Mouse (Mus musculus) midbrain, embryonic 16.5 days (tissue): ENCODE data around the gene Atp5b. TPM values are rescaled to one million over a fixed set of nuclear protein-coding genes. Genes with fewer than 3 reads are reported as not detected.

Experiments
- ATAC-seq: fragments of 200-750 bp; cut with Nextera tagmentation; 2 replicates; pipeline ENCODE4 v1.8.0; 2017; ENCODE audit warnings: moderate TSS enrichment
- H3K27ac ChIP-seq: fragments of 300-500 bp; sonication (generic); 2 replicates; pipeline ENCODE4 v1.5.1; 2014; ENCODE audit warnings: mild to moderate bottlenecking, low read length, mixed read lengths
- H3K27me3 ChIP-seq: fragments of 300-500 bp; sonication (generic); 2 replicates; pipeline ENCODE4 v1.6.1; 2014; ENCODE audit warnings: low read depth, low read length, mixed read lengths; ENCODE audit not compliant: control insufficient read depth, insufficient read depth
- H3K36me3 ChIP-seq: fragments of 300-500 bp; sonication (generic); 2 replicates; pipeline ENCODE4 v1.6.1; 2014; ENCODE audit warnings: mild to moderate bottlenecking, low read length, moderate library complexity, mixed read lengths; ENCODE audit not compliant: control insufficient read depth, insufficient read depth
- H3K4me1 ChIP-seq: fragments of 300-500 bp; sonication (generic); 2 replicates; pipeline ENCODE4 v1.6.1; 2014; ENCODE audit warnings: mild to moderate bottlenecking, low read length, mixed read lengths; ENCODE audit not compliant: control insufficient read depth, insufficient read depth
- H3K4me2 ChIP-seq: fragments of 300-500 bp; sonication (generic); 2 replicates; pipeline ENCODE4 v1.6.1; 2014; ENCODE audit warnings: mild to moderate bottlenecking, low read length, mixed read lengths
- H3K4me3 ChIP-seq: fragments of 300-500 bp; sonication (generic); 2 replicates; pipeline ENCODE4 v1.5.1; 2014; ENCODE audit warnings: low read depth, mild to moderate bottlenecking, low read length, moderate library complexity, mixed read lengths
- H3K9ac ChIP-seq: fragments of 300-500 bp; sonication (generic); 2 replicates; pipeline ENCODE4 v1.6.1; 2014; ENCODE audit warnings: low read depth, low read length, mixed read lengths
- H3K9me3 ChIP-seq: fragments of 300-500 bp; sonication (generic); replicated peaks from 2 replicates; pipeline ENCODE4 v1.6.1; 2014; ENCODE audit warnings: mild to moderate bottlenecking, low read length, mixed read lengths; ENCODE audit not compliant: control insufficient read depth, poor library complexity, severe bottlenecking
- WGBS: fragments of 180-500 bp; shearing (Covaris S2); extraction: QIAGEN DNeasy Blood & Tissue Kit; methylation state at CpG from one replicate; pipeline ENCODE4 v1.1.7; 2014; 5-methylcytosine and 5-hydroxymethylcytosine counted together
- polyA plus RNA-seq: library from polyadenylated mRNA; unstranded; fragments of >200 nt; fragmentation: Nextera tagmentation; extraction: Ambion mirVana; gene quantifications from 2 replicates; pipeline ENCODE4 v1.2.1, GENCODE M21; 2015

Gene Atp5b
- polyA plus RNA-seq, 1 experiment from 2014 or later: 2,090 TPM

DNA sequence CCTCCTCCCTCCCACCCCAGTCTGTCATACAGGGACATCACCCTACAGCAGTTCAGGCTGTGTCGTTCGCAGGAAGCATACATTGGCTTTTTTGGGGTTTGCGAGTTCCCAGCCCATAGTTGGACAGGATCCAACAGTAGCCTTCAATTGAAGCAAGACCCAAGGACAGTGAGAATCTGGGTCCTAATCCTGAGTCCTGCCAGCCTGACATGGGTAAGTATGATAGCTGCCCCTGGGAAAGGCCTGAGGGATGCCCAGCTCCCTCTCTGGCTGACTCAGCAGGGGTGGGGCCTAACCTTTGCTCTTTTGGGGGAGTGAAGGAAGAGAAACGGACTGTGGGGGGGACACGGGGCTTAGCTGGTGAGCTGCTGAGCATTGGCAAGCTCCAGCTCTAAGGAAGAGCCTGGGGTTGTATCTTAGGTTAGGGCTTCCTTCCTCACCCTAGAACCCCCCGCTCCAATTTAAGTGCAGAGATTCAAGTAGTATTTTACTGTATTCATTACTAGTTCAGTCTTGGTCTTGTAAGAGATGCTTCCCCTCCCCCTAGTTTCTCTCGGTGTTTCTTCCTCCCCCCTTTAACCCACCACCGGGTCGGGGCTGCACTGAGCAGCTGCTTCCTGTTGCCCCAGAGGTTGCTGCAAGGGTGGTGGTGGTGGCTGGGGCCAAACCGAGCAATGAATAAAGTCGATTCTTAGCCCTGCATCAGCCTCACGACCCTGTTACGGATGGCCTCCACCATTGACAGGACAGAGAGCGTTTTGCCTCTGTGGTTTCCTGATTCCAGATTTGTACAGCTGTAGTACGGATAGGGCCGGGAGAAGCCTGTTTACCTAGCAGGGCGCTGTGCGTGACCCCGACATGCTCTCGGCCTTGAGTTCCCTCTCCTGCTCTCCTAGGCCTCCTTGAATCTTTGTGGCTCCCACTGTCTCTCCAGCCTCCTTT is 8.8 kb downstream of the Atp5b start, which contains the start of gene Baz2a:
TSS of gene Baz2a (plus strand) at position 14 of the 942 bp plus-strand sequence.
- WGBS: 2% methylated on average over 20 of the region's 20 CpGs
- peaks cover 32% of the 10 kb centered on the region for H3K4me1 ChIP-seq

GRCm38 (mm10) chr10:128092506-128093495 is 9.7 kb downstream of the Atp5b start:
- H3K9me3 ChIP-seq: no peaks in the 10 kb centered on the region
- ATAC-seq: peak; percentile 43
- H3K27me3 ChIP-seq: no peaks in the 10 kb centered on the region
- peak overlapping the region; percentile 85 for H3K4me2 ChIP-seq
- peaks cover 19% of the 10 kb centered on the region for H3K36me3 ChIP-seq
- WGBS: under 1% methylated on average over 56 of the region's 88 CpGs
- H3K9ac ChIP-seq: peak overlapping the region; percentile 84
- peak overlapping the region; percentile 84 for H3K27ac ChIP-seq
- peak overlapping the region; percentile 72 for H3K4me3 ChIP-seq
- H3K4me1 ChIP-seq: peaks cover 32% of the 10 kb centered on the region

More for the DNA sequence above, 8.8 kb downstream of the Atp5b start, which contains the start of gene Baz2a:
- Histone ChIP-seq H3K9ac (peak within 1 kb of the TSS; percentile 84), H3K27ac (peak within 1 kb of the TSS; percentile 84), H3K9me3 (no peaks in the 10 kb centered on the region), H3K27me3 (no peaks in the 10 kb centered on the region), H3K4me3 (peak within 1 kb of the TSS; percentile 72), H3K4me2 (peak within 1 kb of the TSS; percentile 85), H3K36me3 (peaks cover 26% of the 10 kb centered on the region)
- ATAC-seq: no peak

- Histone ChIP-seq H3K27ac (peak overlapping the region; percentile 84; the same call in 1 of the 2 replicates), H3K27me3 (no peaks in the 10 kb centered on the region), H3K9ac (peak overlapping the region; percentile 84), H3K4me1 (peaks cover 41% of the 10 kb centered on the region), H3K4me2 (peak overlapping the region; percentile 85), H3K4me3 (peak overlapping the region; percentile 72), H3K9me3 (no peaks in the 10 kb centered on the region), H3K36me3 (peaks cover 12% of the 10 kb centered on the region; the same call in 1 of the 2 replicates)
- no peak for ATAC-seq
- WGBS: 20% methylated on average over 13 of the region's 13 CpGs
Measured at GRCm38 (mm10) chr10:128093496-128094294, 10.6 kb downstream of the Atp5b start.

GRCm38 (mm10) chr10:128094340-128094968 is 11.4 kb downstream of the Atp5b start:
- WGBS: 9% methylated on average over 19 of the region's 19 CpGs
- H3K9me3 ChIP-seq: no peaks in the 10 kb centered on the region
- H3K27ac ChIP-seq: no peak overlapping the region
- peak overlapping the region; percentile 85 for H3K4me2 ChIP-seq
- H3K4me1 ChIP-seq: peaks cover 42% of the 10 kb centered on the region
- no peaks in the 10 kb centered on the region for H3K27me3 ChIP-seq
- 0 out of 2 replicates have a peak overlapping the region, but pooled peaks have one; percentile 5 for H3K9ac ChIP-seq
- peak overlapping the region; percentile 12; the same call in 1 of the 2 replicates for H3K4me3 ChIP-seq
- 0 out of 2 replicates have a peak, but pooled peaks have one; percentile 22 for ATAC-seq
- H3K36me3 ChIP-seq: peaks cover 6% of the 10 kb centered on the region; the same call in 1 of the 2 replicates

DNA sequence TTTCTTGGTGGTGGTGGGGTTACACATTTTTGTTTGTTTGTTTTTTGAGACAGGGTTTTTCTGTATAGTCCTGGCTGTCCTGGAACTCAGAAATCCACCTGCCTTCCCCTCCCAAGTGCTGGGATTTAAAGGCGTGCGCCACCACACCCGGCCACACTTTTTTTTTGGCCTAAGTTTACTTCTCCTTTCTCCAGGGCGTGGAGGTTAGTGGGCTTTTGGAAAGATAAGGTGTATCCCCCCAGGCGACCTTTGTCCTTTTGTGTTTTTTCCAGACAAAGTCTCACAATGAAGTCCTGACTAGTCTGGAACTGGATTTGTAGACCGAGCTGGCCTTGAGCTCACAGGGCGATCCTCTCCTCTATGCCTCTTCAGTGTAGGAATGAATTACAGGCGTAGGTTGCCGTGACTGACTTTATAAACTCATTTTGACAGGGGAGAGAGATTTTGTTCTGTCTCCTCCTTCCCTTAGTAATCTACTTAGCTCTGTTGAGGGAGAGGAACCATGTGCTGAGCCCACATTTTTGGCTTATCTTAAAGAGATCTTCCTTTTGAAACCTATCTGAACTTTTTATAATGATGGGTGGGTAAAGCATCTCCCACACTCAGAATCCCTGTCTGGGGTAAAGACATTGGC is 12.0 kb downstream of the Atp5b start:
- Histone ChIP-seq H3K27ac (no peak overlapping the region), H3K4me3 (no peak overlapping the region), H3K9ac (no peak overlapping the region), H3K36me3 (no peaks in the 10 kb centered on the region), H3K9me3 (no peaks in the 10 kb centered on the region), H3K4me2 (no peak overlapping the region), H3K4me1 (peaks cover 42% of the 10 kb centered on the region), H3K27me3 (no peaks in the 10 kb centered on the region)
- ATAC-seq: no peak
- WGBS: 20% methylated on average over 9 of the region's 9 CpGs

GRCm38 (mm10) chr10:128096313-128096692 is 13.2 kb downstream of the Atp5b start:
- peak overlapping the region; percentile 97; the same call in 1 of the 2 replicates for H3K4me3 ChIP-seq
- H3K4me2 ChIP-seq: no peak overlapping the region
- H3K36me3 ChIP-seq: no peaks in the 10 kb centered on the region
- no peak for ATAC-seq
- no peaks in the 10 kb centered on the region for H3K9me3 ChIP-seq
- H3K9ac ChIP-seq: no peak overlapping the region
- H3K27me3 ChIP-seq: no peaks in the 10 kb centered on the region
- no peak overlapping the region for H3K27ac ChIP-seq
- peaks cover 36% of the 10 kb centered on the region for H3K4me1 ChIP-seq
- 20% methylated on average over 4 of the region's 4 CpGs for WGBS

DNA sequence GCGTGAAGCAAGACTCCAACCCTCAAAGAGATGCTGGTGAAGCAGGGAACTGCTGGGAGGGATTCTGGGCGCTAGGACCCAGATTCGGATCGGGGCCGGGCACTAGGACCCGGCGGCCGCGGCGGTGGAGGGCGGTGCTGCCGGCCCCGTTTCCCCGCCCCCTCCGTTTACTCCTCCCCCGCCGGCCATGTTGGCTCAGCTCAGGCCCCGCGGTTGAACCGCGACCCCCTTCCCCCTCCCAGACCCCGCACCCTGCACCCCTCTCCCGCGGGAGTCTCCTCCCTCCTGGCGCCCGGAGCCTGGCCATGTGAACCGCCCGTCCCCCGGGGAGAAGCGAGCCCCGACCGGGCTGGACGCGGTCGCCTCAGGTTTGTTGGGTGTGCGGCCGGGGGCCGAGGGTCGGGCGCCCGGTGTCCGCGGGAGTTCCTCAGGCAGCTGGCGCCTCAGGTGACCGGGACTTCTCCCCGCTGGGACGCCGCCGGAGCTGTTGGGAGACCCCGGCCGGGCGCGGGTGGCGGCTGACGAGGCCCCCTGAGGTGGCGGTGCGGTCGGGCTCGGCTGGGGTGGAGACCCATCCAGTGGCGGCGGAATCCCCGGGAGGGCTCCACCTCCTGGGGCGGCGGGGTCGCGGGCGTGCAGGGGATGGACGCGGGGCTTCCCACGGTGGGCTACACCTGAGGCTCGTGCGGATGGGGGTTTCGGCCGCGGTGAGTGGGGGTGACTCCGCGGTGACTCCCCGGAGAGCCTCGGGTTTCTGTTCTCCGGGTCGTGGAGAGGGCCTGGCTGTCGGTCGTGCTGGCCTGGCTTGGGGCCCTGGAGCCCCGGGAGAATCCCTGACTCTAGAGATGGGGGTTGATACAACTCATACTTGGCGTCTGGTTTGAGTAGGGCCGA is 13.9 kb downstream of the Atp5b start:
- under 1% methylated on average over 73 of the region's 86 CpGs for WGBS
- Histone ChIP-seq H3K4me2 (peak overlapping the region; percentile 68), H3K4me1 (peaks cover 29% of the 10 kb centered on the region), H3K27me3 (no peaks in the 10 kb centered on the region), H3K36me3 (no peaks in the 10 kb centered on the region), H3K4me3 (peak overlapping the region; percentile 97), H3K9ac (peak overlapping the region; percentile 91), H3K9me3 (no peaks in the 10 kb centered on the region), H3K27ac (peak overlapping the region; percentile 86)
- ATAC-seq: peak; percentile 84
